Mouse (Mus musculus) midbrain, embryonic 13.5 days (tissue): ENCODE measurements around the gene Gm10563. TPM values are rescaled to one million over a fixed set of nuclear protein-coding genes. Genes with fewer than 3 reads are reported as not detected.
"Not testable (repeated sequence)": the region's sequence is repeated elsewhere in the genome, so short reads cannot be mapped to it uniquely, and the experiment has no call there.

Experiments
- ATAC-seq: fragments of 200-750 bp; cut with Nextera tagmentation; 2 replicates; pipeline ENCODE4 v1.8.0; 2017; ENCODE audit warnings: mild to moderate bottlenecking, moderate TSS enrichment, moderate library complexity
- H3K27ac ChIP-seq: fragments of 300-500 bp; sonication (generic); 2 replicates; pipeline ENCODE4 v1.5.1; 2015; ENCODE audit warnings: inconsistent platforms, mild to moderate bottlenecking, moderate library complexity
- H3K27me3 ChIP-seq: fragments of 300-500 bp; sonication (generic); 2 replicates; pipeline ENCODE4 v1.6.1; 2015; ENCODE audit warnings: mild to moderate bottlenecking, inconsistent platforms
- H3K36me3 ChIP-seq: fragments of 300-500 bp; sonication (generic); 2 replicates; pipeline ENCODE4 v1.6.1; 2015; ENCODE audit warnings: mild to moderate bottlenecking, inconsistent platforms
- H3K4me1 ChIP-seq: fragments of 300-500 bp; sonication (generic); replicated peaks from 2 replicates; pipeline ENCODE4 v1.6.1; 2015; ENCODE audit warnings: inconsistent platforms
- H3K4me2 ChIP-seq: fragments of 300-500 bp; sonication (generic); replicated peaks from 2 replicates; pipeline ENCODE4 v1.6.1; 2015; ENCODE audit warnings: moderate library complexity, mild to moderate bottlenecking, inconsistent platforms
- H3K4me3 ChIP-seq: fragments of 300-500 bp; sonication (generic); replicated peaks from 2 replicates; pipeline ENCODE4 v1.5.1; 2015; ENCODE audit warnings: mild to moderate bottlenecking, inconsistent platforms
- H3K9ac ChIP-seq: fragments of 300-500 bp; sonication (generic); replicated peaks from 2 replicates; pipeline ENCODE4 v1.6.1; 2015; ENCODE audit warnings: mild to moderate bottlenecking, inconsistent platforms
- H3K9me3 ChIP-seq: fragments of 300-500 bp; sonication (generic); 2 replicates; pipeline ENCODE4 v1.6.1; 2016; ENCODE audit warnings: mild to moderate bottlenecking, inconsistent platforms
- WGBS: fragments of 180-500 bp; shearing (Covaris S2); methylation state at CpG from one replicate; pipeline ENCODE4 v1.1.7; 2015; 5-methylcytosine and 5-hydroxymethylcytosine counted together
- polyA plus RNA-seq: library from polyadenylated mRNA; unstranded; fragments of >200 nt; fragmentation: Nextera tagmentation; extraction: Ambion mirVana; gene quantifications from 2 replicates; pipeline ENCODE4 v1.2.1, GENCODE M21; 2015

Gm10563 gene
- polyA plus RNA-seq: not detected in 2 replicates

DNA sequence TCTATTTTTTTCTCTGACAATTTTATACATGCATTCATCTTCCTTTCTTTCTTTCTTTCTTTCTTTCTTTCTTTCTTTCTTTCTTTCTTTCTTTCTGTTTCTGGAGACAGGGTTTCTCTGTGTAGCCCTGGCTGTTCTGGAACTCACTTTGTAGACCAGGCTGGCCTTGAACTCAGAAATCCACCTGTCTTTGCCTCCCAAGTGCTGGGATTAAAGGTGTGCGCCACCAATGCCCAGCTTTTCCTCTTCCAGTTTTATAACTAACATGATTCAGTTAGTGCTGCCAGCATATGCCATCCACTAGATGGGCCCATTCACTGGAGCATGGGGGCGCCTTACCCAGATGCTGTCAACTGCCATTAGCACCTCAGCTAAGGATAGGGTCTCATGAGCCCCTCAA lies at the start of gene Gm10563:
Gene Gm10563 (minus strand): TSS at position 101 of the 400 bp plus-strand sequence.
- not testable (repeated sequence) for H3K27ac ChIP-seq, H3K9me3 ChIP-seq, H3K4me3 ChIP-seq, H3K4me2 ChIP-seq, ATAC-seq, H3K9ac ChIP-seq, H3K27me3 ChIP-seq, H3K4me1 ChIP-seq
- peaks cover 86% of the 10 kb centered on the region for H3K36me3 ChIP-seq
- WGBS: 99% methylated on average over 2 of the region's 2 CpGs

DNA sequence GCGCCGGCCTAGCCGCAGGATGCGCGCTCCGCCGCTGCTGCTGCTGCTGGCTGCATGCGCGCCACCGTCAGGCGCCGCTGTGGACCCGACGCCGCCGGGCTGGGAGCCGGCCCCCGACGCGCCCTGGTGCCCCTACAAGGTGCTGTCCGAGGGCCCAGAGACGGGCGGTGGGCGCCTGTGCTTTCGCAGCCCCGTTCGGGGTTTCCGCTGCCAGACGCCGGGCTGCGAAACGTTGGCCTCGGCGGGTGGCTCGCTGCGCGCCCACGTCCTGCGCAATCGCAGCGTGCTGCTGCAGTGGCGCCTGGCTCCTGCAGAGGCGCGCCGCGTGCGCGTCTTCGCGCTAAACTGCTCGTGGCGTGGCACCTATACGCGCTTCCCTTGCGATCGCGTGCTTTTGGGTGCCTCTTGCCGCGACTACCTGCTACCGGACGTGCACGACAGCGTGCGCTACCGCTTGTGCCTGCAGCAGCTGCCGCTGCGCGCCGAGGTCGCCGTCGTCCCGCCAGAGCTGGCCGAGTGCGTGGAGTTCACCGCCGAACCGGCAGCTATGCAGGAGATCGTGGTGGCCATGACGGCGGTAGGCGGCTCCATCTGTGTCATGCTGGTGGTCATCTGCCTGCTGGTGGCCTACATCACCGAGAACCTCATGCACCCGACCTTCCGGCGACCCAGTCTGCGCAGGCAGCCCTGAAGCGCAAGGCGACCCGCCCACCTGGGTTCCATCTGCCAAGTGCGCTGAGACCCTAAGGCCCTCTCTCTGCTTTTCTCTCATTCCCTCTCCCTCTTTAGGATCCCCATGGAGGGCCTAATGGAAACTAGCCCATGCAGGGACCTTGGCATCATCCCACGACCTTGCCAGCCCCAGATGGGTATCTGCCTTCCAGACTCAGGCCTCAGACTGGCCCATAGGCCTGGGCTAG lies 49.5 kb upstream of the Gm10563 start:
- no peaks in the 10 kb centered on the region for H3K9me3 ChIP-seq
- peak overlapping the region; percentile 81 for H3K4me2 ChIP-seq
- no peaks in the 10 kb centered on the region for H3K36me3 ChIP-seq
- ATAC-seq: peak; percentile 86
- H3K9ac ChIP-seq: peak overlapping the region; percentile 84
- peaks cover 27% of the 10 kb centered on the region for H3K4me1 ChIP-seq
- peak overlapping the region; percentile 68 for H3K4me3 ChIP-seq
- H3K27me3 ChIP-seq: peaks cover 40% of the 10 kb centered on the region
- H3K27ac ChIP-seq: peak overlapping the region; percentile 90
- 1% methylated on average over 79 of the region's 92 CpGs for WGBS

DNA sequence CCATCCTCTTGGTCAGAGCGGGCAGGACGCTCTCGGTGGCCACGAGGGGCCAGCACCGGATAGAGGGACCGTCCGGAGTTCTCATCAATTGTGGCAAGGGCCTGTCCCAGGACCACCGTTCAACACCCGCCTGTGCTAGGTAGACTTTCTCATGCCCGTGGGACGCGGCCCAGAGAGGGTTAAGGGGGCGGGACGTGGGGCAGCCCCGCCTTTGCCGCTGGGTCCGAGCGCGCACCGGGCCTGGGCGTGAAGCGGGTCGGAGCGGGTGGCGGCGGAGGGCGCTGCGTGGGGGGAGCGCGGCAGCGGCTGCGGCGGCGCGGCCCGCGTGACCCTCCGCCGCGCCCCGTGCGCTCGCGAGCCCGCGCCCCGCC lies 48.9 kb upstream of the Gm10563 start, which contains the start of gene Fndc10:
Gene Fndc10 (plus strand): TSS at position 232 of the 371 bp plus-strand sequence.
- under 1% methylated on average over 45 of the region's 47 CpGs for WGBS
- H3K9me3 ChIP-seq: no peaks in the 10 kb centered on the region
- H3K4me3 ChIP-seq: peak within 1 kb of the TSS; percentile 68
- H3K36me3 ChIP-seq: no peaks in the 10 kb centered on the region
- H3K4me1 ChIP-seq: peaks cover 27% of the 10 kb centered on the region
- peak within 1 kb of the TSS; percentile 81 for H3K4me2 ChIP-seq
- peak within 1 kb of the TSS; percentile 90 for H3K27ac ChIP-seq
- peak; percentile 89 for ATAC-seq
- H3K27me3 ChIP-seq: peaks cover 40% of the 10 kb centered on the region
- H3K9ac ChIP-seq: peak within 1 kb of the TSS; percentile 84

DNA sequence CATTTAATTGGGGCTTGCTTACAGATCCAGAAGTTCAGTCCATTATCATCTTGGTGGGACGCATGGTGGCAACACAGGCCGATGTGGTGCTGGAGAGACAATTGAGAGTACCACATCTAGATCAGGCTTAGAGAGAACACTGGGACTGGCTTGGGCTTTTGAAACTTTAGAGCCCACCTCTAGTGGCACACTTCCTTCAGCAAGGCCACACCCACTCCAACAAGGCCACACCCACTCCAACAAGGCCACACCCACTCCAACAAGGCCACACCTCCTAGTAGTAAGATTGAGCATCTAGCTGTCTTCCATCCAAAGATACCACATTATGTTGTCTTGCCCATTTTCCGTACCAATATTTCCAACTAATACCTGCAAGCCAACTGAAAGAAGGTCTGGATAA lies 47.2 kb upstream of the Gm10563 start:
- 96% methylated on average over 3 of the region's 3 CpGs for WGBS
- no peak overlapping the region for H3K4me2 ChIP-seq
- no peak overlapping the region for H3K4me3 ChIP-seq
- H3K36me3 ChIP-seq: no peaks in the 10 kb centered on the region
- H3K27me3 ChIP-seq: peaks cover 40% of the 10 kb centered on the region
- H3K9ac ChIP-seq: no peak overlapping the region
- H3K27ac ChIP-seq: no peak overlapping the region
- no peaks in the 10 kb centered on the region for H3K9me3 ChIP-seq
- peaks cover 27% of the 10 kb centered on the region for H3K4me1 ChIP-seq
- ATAC-seq: no peak

DNA sequence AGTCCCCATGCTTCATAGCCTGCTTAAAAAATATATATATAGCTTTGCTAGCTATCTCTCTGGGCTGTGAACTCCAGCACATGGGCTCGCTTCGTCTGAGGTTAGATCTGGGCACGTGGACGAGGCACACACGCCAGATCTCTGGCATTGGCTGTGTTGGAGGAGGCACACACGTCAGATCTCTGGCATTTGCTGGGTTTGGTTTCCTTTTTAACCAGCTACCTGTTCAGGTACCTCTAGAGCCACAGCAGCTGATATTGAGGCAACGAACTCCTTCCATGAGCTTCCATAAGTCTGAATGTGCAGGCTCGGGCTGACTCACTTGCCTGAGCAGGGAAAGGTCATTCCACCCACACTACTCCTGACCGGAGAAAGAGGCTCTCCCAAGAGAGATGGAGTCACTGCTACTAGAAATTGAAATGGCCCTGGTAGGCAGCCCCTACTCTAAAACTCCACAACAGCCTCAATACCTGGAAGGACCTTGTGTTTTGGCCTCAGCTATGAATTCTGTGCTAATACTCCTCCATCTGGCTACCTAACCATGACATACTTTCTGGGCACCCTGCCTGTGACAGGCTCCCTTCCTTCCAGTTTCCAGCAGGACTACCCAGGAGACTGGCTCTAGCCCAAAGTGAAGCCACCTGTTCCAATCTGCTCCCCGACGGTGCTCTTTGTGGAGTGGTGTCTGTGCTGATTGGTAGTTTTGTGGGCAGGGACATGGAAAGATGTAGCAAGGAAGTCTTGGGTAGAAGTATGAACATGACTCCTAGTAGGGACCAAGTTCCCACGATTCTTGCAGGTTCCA lies 45.6 kb upstream of the Gm10563 start:
- Histone ChIP-seq H3K4me2 (no peak overlapping the region), H3K36me3 (no peaks in the 10 kb centered on the region), H3K27ac (no peak overlapping the region), H3K4me3 (no peak overlapping the region), H3K9ac (no peak overlapping the region), H3K27me3 (peaks cover 26% of the 10 kb centered on the region), H3K9me3 (no peaks in the 10 kb centered on the region), H3K4me1 (peaks cover 16% of the 10 kb centered on the region)
- ATAC-seq: no peak
- WGBS: 85% methylated on average over 12 of the region's 12 CpGs

DNA sequence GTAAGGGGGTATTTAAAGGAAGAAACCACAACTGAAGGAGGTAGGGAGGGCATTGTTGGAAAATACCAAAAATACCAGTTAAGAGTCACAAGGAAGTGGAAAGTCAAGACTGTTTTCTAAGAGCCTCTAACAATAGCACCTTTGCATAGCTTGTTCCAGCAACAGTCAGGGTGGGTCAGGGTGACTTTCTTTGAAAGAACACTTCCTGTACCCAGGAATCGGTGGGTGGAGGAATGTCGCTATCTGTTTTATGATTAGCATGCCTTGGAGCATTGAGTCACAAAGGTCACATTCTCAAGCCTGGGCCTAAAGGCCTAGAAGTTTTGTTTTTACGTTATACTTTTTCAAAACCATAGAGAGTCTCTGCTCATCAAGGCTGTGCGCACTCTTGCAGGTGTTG lies 42.6 kb upstream of the Gm10563 start:
- H3K4me3 ChIP-seq, ATAC-seq: not testable (repeated sequence)
- WGBS: 94% methylated on average over 4 of the region's 4 CpGs

DNA sequence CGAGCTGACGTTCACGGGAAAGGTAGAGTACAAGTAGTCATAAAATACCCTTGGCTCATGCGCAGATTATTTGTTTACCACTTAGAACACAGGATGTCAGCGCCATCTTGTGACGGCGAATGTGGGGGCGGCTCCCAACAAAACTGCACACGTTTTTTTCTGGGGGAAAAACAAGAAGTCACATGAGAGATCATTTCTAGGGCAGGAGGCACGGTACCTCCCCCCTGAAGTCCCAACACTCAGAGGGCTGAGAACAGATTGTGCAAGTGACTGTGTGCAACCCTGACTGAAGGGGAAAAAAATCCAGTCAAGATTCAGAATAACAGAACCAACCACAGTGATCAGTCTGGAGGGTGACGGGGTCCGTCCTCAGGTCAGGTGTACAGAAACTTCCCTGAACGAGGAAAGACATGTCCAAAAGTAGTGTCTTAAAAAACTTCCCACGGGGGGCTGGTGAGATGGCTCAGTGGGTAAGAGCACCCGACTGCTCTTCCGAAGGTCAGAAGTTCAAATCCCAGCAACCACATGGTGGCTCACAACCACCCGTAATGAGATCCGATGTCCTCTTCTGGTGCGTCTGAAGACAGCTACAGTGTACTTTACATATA lies 38.6 kb upstream of the Gm10563 start:
- H3K4me3 ChIP-seq, H3K4me2 ChIP-seq, H3K36me3 ChIP-seq, H3K27me3 ChIP-seq, H3K9ac ChIP-seq, H3K9me3 ChIP-seq, H3K27ac ChIP-seq, H3K4me1 ChIP-seq, ATAC-seq: not testable (repeated sequence)
- WGBS: 92% methylated on average over 16 of the region's 19 CpGs

More for the DNA sequence above, 42.6 kb upstream of the Gm10563 start:
- not testable (repeated sequence) for H3K9me3 ChIP-seq, H3K36me3 ChIP-seq, H3K4me2 ChIP-seq, H3K27ac ChIP-seq, H3K9ac ChIP-seq, H3K4me1 ChIP-seq
- 0 out of 2 replicates have a peak, but pooled peaks cover 10% of the 10 kb centered on the region for H3K27me3 ChIP-seq

DNA sequence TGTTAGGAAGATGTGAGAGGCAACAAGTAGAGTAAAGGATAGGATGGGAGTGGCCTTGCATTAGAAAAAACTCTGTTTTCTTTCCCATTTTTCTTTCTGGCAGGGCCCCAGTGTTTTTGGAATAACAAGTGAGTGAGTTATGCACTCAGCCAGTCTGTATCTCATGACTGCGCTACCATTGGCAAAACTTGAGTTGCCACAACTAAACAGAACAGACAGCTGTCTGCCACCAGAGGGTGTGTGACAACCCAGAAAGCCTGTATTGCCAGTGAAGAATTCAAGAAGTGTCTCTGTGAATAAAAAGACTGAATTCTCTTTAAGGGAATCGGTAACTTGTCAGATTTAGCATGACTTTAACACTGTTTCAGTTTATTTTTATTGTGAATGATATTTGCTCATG lies 30.8 kb upstream of the Gm10563 start:
- Histone ChIP-seq H3K27me3 (no peaks in the 10 kb centered on the region), H3K36me3 (no peaks in the 10 kb centered on the region), H3K27ac (no peak overlapping the region), H3K9ac (no peak overlapping the region), H3K9me3 (no peaks in the 10 kb centered on the region), H3K4me1 (no peaks in the 10 kb centered on the region), H3K4me2 (no peak overlapping the region), H3K4me3 (no peak overlapping the region)
- 88% methylated on average over 2 of the region's 2 CpGs for WGBS
- ATAC-seq: no peak

DNA sequence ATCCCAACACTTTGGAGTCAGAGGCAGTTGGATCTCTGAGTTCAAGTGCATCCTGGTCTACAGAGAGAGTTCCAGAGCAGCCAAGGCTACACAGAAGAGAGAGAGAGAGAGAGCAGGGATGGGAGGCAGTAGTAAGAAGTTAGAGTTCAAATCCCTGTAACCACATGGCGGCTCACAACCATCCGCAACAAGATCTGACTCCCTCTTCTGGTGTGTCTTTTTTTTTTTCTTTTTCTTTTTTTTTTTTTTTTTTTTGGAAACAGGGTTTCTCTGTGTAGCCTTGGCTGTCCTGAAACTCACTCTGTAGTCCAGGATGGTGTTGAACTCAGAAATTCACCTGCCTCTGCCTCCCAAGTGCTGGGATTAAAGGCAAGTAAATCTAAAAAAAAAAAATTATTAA lies 26.9 kb upstream of the Gm10563 start:
- Histone ChIP-seq H3K36me3 (no peaks in the 10 kb centered on the region), H3K4me3 (no peak overlapping the region), H3K9me3 (no peaks in the 10 kb centered on the region), H3K27me3 (no peaks in the 10 kb centered on the region), H3K4me2 (no peak overlapping the region), H3K4me1 (peaks cover 13% of the 10 kb centered on the region), H3K27ac (no peak overlapping the region), H3K9ac (no peak overlapping the region)
- WGBS: 72% methylated on average over 2 of the region's 2 CpGs
- ATAC-seq: no peak

DNA sequence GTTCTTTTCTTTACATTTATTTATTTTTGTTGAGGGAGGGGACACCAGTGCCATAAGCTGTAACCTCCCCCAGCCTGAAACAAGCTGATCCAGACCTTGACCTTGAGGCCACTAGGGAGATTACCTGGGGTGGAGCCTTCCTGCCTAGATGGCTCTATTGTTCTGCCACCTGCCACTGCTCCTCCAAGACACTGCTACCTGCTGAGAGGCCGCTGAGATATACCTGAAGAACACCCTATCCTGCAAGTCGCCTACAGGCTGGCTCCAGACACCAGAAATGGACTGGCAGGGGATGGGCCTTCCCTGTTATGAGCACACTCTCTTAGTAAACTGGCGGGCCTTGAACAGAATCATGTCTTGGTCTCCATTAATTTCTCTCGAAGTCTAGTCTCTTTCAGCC lies 25.0 kb upstream of the Gm10563 start:
- peaks cover 13% of the 10 kb centered on the region for H3K4me1 ChIP-seq
- H3K36me3 ChIP-seq, H3K9ac ChIP-seq, H3K9me3 ChIP-seq, ATAC-seq, H3K4me3 ChIP-seq, H3K27ac ChIP-seq, H3K4me2 ChIP-seq, H3K27me3 ChIP-seq: not testable (repeated sequence)
- WGBS: 51% methylated on average over 4 of the region's 4 CpGs

DNA sequence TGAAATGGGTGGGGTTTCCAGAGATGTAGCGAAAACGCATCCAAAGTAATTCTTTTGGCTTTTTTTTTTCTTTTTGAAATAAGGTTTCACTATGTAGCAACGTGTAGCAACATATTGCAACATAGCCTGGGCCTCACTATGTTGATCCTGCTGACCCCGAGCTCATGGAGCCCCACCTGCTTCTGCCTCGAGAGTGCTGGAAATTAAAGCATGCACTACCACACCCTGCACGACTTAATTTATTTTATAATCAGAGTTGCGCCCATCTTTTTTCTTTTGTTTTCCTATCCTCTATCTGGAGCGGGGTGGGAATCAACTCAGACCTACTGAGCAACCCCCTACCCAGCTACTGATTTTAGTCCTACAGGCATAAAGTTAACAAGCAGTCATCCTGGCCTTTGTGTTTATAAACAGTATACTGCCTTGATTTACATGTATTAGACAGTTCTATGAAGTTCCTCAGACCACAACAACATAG lies 24.4 kb upstream of the Gm10563 start:
- H3K9ac ChIP-seq: peak overlapping the region; percentile 88; the same call in 1 of the 2 replicates
- ATAC-seq: peak; percentile 51
- H3K27ac ChIP-seq: no peak overlapping the region
- H3K36me3 ChIP-seq: peaks cover 10% of the 10 kb centered on the region; the same call in 1 of the 2 replicates
- H3K27me3 ChIP-seq: no peaks in the 10 kb centered on the region
- under 1% methylated on average over 8 of the region's 8 CpGs for whole genome bisulfite sequencing
- peak overlapping the region; percentile 90 for H3K4me2 ChIP-seq
- no peaks in the 10 kb centered on the region for H3K9me3 ChIP-seq
- peaks cover 13% of the 10 kb centered on the region for H3K4me1 ChIP-seq
- H3K4me3 ChIP-seq: peak overlapping the region; percentile 91
